Mouse (Mus musculus) lung, postnatal 0 days (tissue): ENCODE results near the gene Abat. TPM values are rescaled to one million over a fixed set of nuclear protein-coding genes. Genes with fewer than 3 reads are reported as not detected.

Experiments used
- ATAC-seq: fragments of 200-750 bp; cut with Nextera tagmentation; 2 replicates; pipeline ENCODE4 v1.8.0; 2017; ENCODE audit warnings: moderate library complexity
- DNase-seq: peaks from one replicate; pipeline ENCODE4 v3.0.0-alpha.2; 2016; ENCODE audit warnings: low spot score
- H3K27ac ChIP-seq: fragments of 300-500 bp; sonication (generic); 2 replicates; pipeline ENCODE4 v1.5.1; 2014; ENCODE audit warnings: antibody characterized with exemption, mild to moderate bottlenecking, low read length, mixed read lengths
- H3K27me3 ChIP-seq: fragments of 300-500 bp; sonication (generic); replicated peaks from 2 replicates; pipeline ENCODE4 v1.6.1; 2014; ENCODE audit warnings: low read length, mixed read lengths; ENCODE audit not compliant: insufficient read depth
- H3K36me3 ChIP-seq: fragments of 300-500 bp; sonication (generic); 2 replicates; pipeline ENCODE4 v1.6.1; 2014; ENCODE audit warnings: low read length, mixed read lengths; ENCODE audit not compliant: insufficient read depth
- H3K4me1 ChIP-seq: fragments of 300-500 bp; sonication (generic); 2 replicates; pipeline ENCODE4 v1.6.1; 2014; ENCODE audit warnings: antibody characterized with exemption, low read depth, low read length, mixed read lengths; ENCODE audit not compliant: insufficient read depth
- H3K4me2 ChIP-seq: fragments of 300-500 bp; sonication (generic); replicated peaks from 2 replicates; pipeline ENCODE4 v1.6.1; 2014; ENCODE audit warnings: low read depth, mild to moderate bottlenecking, low read length, moderate library complexity, mixed read lengths
- H3K4me3 ChIP-seq: fragments of 300-500 bp; sonication (generic); 2 replicates; pipeline ENCODE4 v1.5.1; 2014; ENCODE audit warnings: low read depth, low read length
- H3K9ac ChIP-seq: fragments of 300-500 bp; sonication (generic); replicated peaks from 2 replicates; pipeline ENCODE4 v1.6.1; 2014; ENCODE audit warnings: low read depth, mild to moderate bottlenecking
- H3K9me3 ChIP-seq: fragments of 300-500 bp; sonication (generic); 2 replicates; pipeline ENCODE4 v1.6.1; 2016; ENCODE audit warnings: low read length, mixed read lengths
- CTCF ChIP-seq: IDR thresholded peaks from 2 replicates; pipeline ENCODE4 v1.5.1; 2016; ENCODE audit warnings: antibody characterized with exemption, mild to moderate bottlenecking
- EP300 ChIP-seq: IDR thresholded peaks from 2 replicates; pipeline ENCODE4 v1.6.1; 2016; ENCODE audit warnings: antibody characterized with exemption, mild to moderate bottlenecking, control low read depth
- WGBS: fragments of 180-500 bp; shearing (Covaris S2); extraction: QIAGEN DNeasy Blood & Tissue Kit; methylation state at CpG from one replicate; pipeline ENCODE4 v1.1.7; 2014; 5-methylcytosine and 5-hydroxymethylcytosine counted together
- polyA plus RNA-seq: library from polyadenylated mRNA; unstranded; fragments of >200 nt; fragmentation: Nextera tagmentation; extraction: Ambion mirVana; gene quantifications from 2 replicates; pipeline ENCODE4 v1.2.1, GENCODE M21; 2015

The Abat gene
- polyA plus RNA-seq, 1 experiment from 2014 or later: 4.2 TPM

GRCm38 (mm10) chr16:8576111-8576510, 62.9 kb downstream of the Abat start:
- Histone ChIP-seq H3K4me3 (no peak overlapping the region), H3K27ac (no peak overlapping the region), H3K9ac (no peak overlapping the region), H3K36me3 (no peaks in the 10 kb centered on the region), H3K9me3 (no peaks in the 10 kb centered on the region), H3K4me2 (no peak overlapping the region), H3K27me3 (no peaks in the 10 kb centered on the region), H3K4me1 (no peaks in the 10 kb centered on the region)
- DNase-seq (no peak), ATAC-seq (no peak)
- no peak for TF ChIP-seq EP300
- TF ChIP-seq CTCF: no peak
- 68% methylated on average over 3 of the region's 3 CpGs for WGBS

- Histone ChIP-seq H3K27ac (no peak overlapping the region), H3K4me1 (no peaks in the 10 kb centered on the region), H3K36me3 (no peaks in the 10 kb centered on the region), H3K4me3 (no peak overlapping the region), H3K9me3 (no peaks in the 10 kb centered on the region), H3K4me2 (no peak overlapping the region), H3K27me3 (no peaks in the 10 kb centered on the region), H3K9ac (no peak overlapping the region)
- WGBS: 51% methylated on average over 3 of the region's 3 CpGs
- TF ChIP-seq CTCF: no peak
- no peak for TF ChIP-seq EP300
- DNase-seq (no peak), ATAC-seq (no peak)
Observed at GRCm38 (mm10) chr16:8576901-8577300, 63.7 kb downstream of the Abat start.

GRCm38 (mm10) chr16:8578326-8578725, 65.1 kb downstream of the Abat start:
- Histone ChIP-seq H3K36me3 (no peaks in the 10 kb centered on the region), H3K27ac (no peak overlapping the region), H3K4me3 (no peak overlapping the region), H3K9ac (no peak overlapping the region), H3K9me3 (no peaks in the 10 kb centered on the region), H3K4me1 (no peaks in the 10 kb centered on the region), H3K27me3 (no peaks in the 10 kb centered on the region), H3K4me2 (no peak overlapping the region)
- no peak for TF ChIP-seq EP300
- no peak for TF ChIP-seq CTCF
- ATAC-seq (no peak), DNase-seq (no peak)
- WGBS: 64% methylated on average over 4 of the region's 4 CpGs

- no peak for TF ChIP-seq CTCF
- no peak for TF ChIP-seq EP300
- 43% methylated on average over 5 of the region's 5 CpGs for WGBS
- no peak for ATAC-seq
Observed at GRCm38 (mm10) chr16:8579546-8579945, 66.3 kb downstream of the Abat start.

GRCm38 (mm10) chr16:8581661-8582239, 68.5 kb downstream of the Abat start:
- WGBS: 87% methylated on average over 6 of the region's 6 CpGs
- H3K9ac ChIP-seq: no peak overlapping the region
- DNase-seq (no peak), ATAC-seq (no peak)
- H3K4me2 ChIP-seq: no peak overlapping the region
- H3K4me1 ChIP-seq: no peaks in the 10 kb centered on the region
- TF ChIP-seq EP300: no peak
- 0 out of 2 replicates have a peak, but pooled peaks have one; percentile 8 for TF ChIP-seq CTCF
- H3K27ac ChIP-seq: no peak overlapping the region
- H3K36me3 ChIP-seq: no peaks in the 10 kb centered on the region
- H3K9me3 ChIP-seq: no peaks in the 10 kb centered on the region
- no peak overlapping the region for H3K4me3 ChIP-seq
- no peaks in the 10 kb centered on the region for H3K27me3 ChIP-seq

More at GRCm38 (mm10) chr16:8579546-8579945, 66.3 kb downstream of the Abat start:
- no peaks in the 10 kb centered on the region for H3K27me3 ChIP-seq
- H3K9ac ChIP-seq: no peak overlapping the region
- no peaks in the 10 kb centered on the region for H3K36me3 ChIP-seq
- no peaks in the 10 kb centered on the region for H3K4me1 ChIP-seq
- no peak overlapping the region for H3K4me3 ChIP-seq
- no peak for DNase-seq
- no peaks in the 10 kb centered on the region for H3K9me3 ChIP-seq
- H3K4me2 ChIP-seq: no peak overlapping the region
- H3K27ac ChIP-seq: no peak overlapping the region

- H3K4me1 ChIP-seq: no peaks in the 10 kb centered on the region
- ATAC-seq (no peak), DNase-seq (no peak)
- H3K27ac ChIP-seq: no peak overlapping the region
- no peak overlapping the region for H3K4me3 ChIP-seq
- no peaks in the 10 kb centered on the region for H3K27me3 ChIP-seq
- no peaks in the 10 kb centered on the region for H3K36me3 ChIP-seq
- no peak overlapping the region for H3K9ac ChIP-seq
- TF ChIP-seq EP300 (no peak), CTCF (peak; percentile 36)
- WGBS: 95% methylated on average over 5 of the region's 5 CpGs
- H3K9me3 ChIP-seq: no peaks in the 10 kb centered on the region
- no peak overlapping the region for H3K4me2 ChIP-seq
Observed at GRCm38 (mm10) chr16:8582579-8583295, 69.5 kb downstream of the Abat start.
